Mouse (Mus musculus): ENCODE measurements around the gene Micu2.
"Not testable (repeated sequence)": the region's sequence is repeated elsewhere in the genome, so short reads cannot be mapped to it uniquely, and the experiment has no call there.

Micu2 gene

GRCm38 (mm10) chr14:57951089-57951488, 48.0 kb downstream of the Micu2 start:
- DNase-seq, result peak; percentile 9

GRCm38 (mm10) chr14:57945834-57946233, 53.2 kb downstream of the Micu2 start:
- no peak for DNase-seq

- DNase-seq, result no peak
Measured at GRCm38 (mm10) chr14:57937297-57937696, 61.8 kb downstream of the Micu2 start.

- DNase-seq, result no peak
Measured at GRCm38 (mm10) chr14:57934666-57935065, 64.4 kb downstream of the Micu2 start.

GRCm38 (mm10) chr14:57933608-57934007, 65.5 kb downstream of the Micu2 start:
- DNase-seq, result no peak

- DNase-seq, result no peak
Measured at GRCm38 (mm10) chr14:57932881-57933443, 66.1 kb downstream of the Micu2 start.

GRCm38 (mm10) chr14:57921428-57922131, 77.5 kb downstream of the Micu2 start:
- DNase-seq, result no peak

- DNase-seq, result no peak
Measured at GRCm38 (mm10) chr14:57920568-57921310, 78.3 kb downstream of the Micu2 start.

- DNase-seq, result no peak
Measured at GRCm38 (mm10) chr14:57919148-57919875, 79.8 kb downstream of the Micu2 start.

GRCm38 (mm10) chr14:57915341-57915740, 83.7 kb downstream of the Micu2 start:
- no peak for DNase-seq

GRCm38 (mm10) chr14:57912211-57913007, 86.7 kb downstream of the Micu2 start:
- not testable (repeated sequence) for DNase-seq

GRCm38 (mm10) chr14:57911787-57912186, 87.3 kb downstream of the Micu2 start:
- DNase-seq, result not testable (repeated sequence)

GRCm38 (mm10) chr14:57911316-57911715, 87.7 kb downstream of the Micu2 start:
- DNase-seq, result no peak

- peak; percentile 96 for DNase-seq
Measured at GRCm38 (mm10) chr14:57910501-57911068, 88.5 kb downstream of the Micu2 start.

GRCm38 (mm10) chr14:57909297-57909696, 89.8 kb downstream of the Micu2 start:
- no peak for DNase-seq

- peak; percentile 69 for DNase-seq
Measured at GRCm38 (mm10) chr14:57908431-57908830, 90.6 kb downstream of the Micu2 start.

GRCm38 (mm10) chr14:57901998-57902397, 97.1 kb downstream of the Micu2 start:
- no peak for DNase-seq

- no peak for DNase-seq
Measured at GRCm38 (mm10) chr14:57896882-57897281, 102.2 kb downstream of the Micu2 start.

- not testable (repeated sequence) for DNase-seq
Measured at GRCm38 (mm10) chr14:57896088-57896871, 102.8 kb downstream of the Micu2 start.

- DNase-seq, result no peak
Measured at GRCm38 (mm10) chr14:57894346-57894745, 104.7 kb downstream of the Micu2 start.

- no peak for DNase-seq
Measured at GRCm38 (mm10) chr14:57892961-57893360, 106.1 kb downstream of the Micu2 start.
